In the genomic region with DNA sequence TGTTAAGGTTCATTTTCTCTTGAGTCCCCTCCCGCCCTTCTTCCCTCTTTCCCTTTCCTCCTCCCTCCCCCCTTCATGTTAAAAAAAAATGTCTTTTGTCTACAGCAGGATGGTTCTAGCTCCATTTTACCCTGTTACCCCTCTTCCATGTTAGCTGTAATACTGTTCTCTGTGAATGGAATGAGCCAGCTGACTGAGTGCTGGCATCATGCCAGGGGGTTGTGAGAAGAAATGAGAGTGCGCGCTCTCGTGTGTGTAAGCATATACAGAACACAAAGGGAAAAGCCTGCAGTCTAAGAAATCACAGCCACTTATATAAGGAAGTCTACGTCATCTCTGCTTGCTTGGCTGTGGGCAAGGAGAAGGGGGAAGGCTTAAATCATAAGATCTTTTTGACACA, we compare ENCODE assay signal across 8 mouse cellular contexts. TPM values are rescaled to one million over a fixed set of nuclear protein-coding genes. Genes with fewer than 3 reads are reported as not detected.
A peak's percentile ranks its signal among the peaks of the same experiment; 100 is the strongest.
DNase-seq lines count a peak whose midpoint lies in the region; ATAC-seq and TF ChIP-seq lines count a peak whose summit lies in the region.

No protein-coding gene starts in this region.

- 3% methylated on average over 5 of the region's 5 CpGs for WGBS in forebrain, embryonic 14.5 days
- WGBS in heart, postnatal 0 days = 6% methylated on average over 5 of the region's 5 CpGs
- 64% methylated on average over 5 of the region's 5 CpGs for WGBS in liver, embryonic 16.5 days (ENCODE audit: insufficient replicate concordance)

- H3K9ac ChIP-seq in forebrain, embryonic 14.5 days (ENCODE audit: low read length) = peak overlapping the region; percentile 61
- H3K9ac ChIP-seq in heart, postnatal 0 days (replicated peaks; ENCODE audit: low read depth, low read length) = 0 out of 2 replicates have a peak overlapping the region, but pooled peaks have one; percentile 4
- H3K9ac ChIP-seq in liver, embryonic 16.5 days (ENCODE audit: low read depth, low read length) = no peak overlapping the region

- H3K4me2 ChIP-seq in forebrain, embryonic 14.5 days (ENCODE audit: low read length) = peak overlapping the region; percentile 49
- peak overlapping the region; percentile 22; the same call in 1 of the 2 replicates for H3K4me2 ChIP-seq in heart, postnatal 0 days (ENCODE audit: low read depth, low read length)
- H3K4me2 ChIP-seq in liver, embryonic 16.5 days (ENCODE audit: low read depth, low read length) = no peak overlapping the region

- no peak for TF ChIP-seq CTCF in heart, postnatal 0 days (IDR thresholded peaks at IDR 0.05; ENCODE audit: low read depth)

- H3K27ac ChIP-seq in forebrain, embryonic 14.5 days (ENCODE audit: low read depth, low read length) = peak overlapping the region; percentile 93
- H3K27ac ChIP-seq in heart, postnatal 0 days (ENCODE audit: low read depth) = peak overlapping the region; percentile 54
- no peak overlapping the region for H3K27ac ChIP-seq in liver, embryonic 16.5 days (ENCODE audit: low read length)

- peak; percentile 68 for DNase-seq in CD4-positive helper T cell, adult 2 months (ENCODE audit: low read depth, low spot score)
- DNase-seq in adrenal gland, postnatal 4 days (ENCODE audit: low spot score in 2 of 2) = peak; percentile 16 to 49
- peak; percentile 99 for DNase-seq in forebrain, embryonic 14.5 days (ENCODE audit: low spot score)
- peak; percentile 86 for DNase-seq in heart, postnatal 0 days (ENCODE audit: low spot score)
- peak; percentile 76 to 87 for DNase-seq in kidney, postnatal 36 days
- peak; percentile 33 for DNase-seq in ovary, postnatal 10 days (ENCODE audit: low spot score)
- DNase-seq in thymus, postnatal 4 days = peak; percentile 36

- peak; percentile 96 for ATAC-seq in forebrain, embryonic 14.5 days
- peak; percentile 83 for ATAC-seq in heart, postnatal 0 days (ENCODE audit: insufficient read depth, low read depth)
- peak; percentile 19; the same call in 1 of the 2 replicates for ATAC-seq in liver, embryonic 16.5 days (ENCODE audit: low read depth)

- no peaks in the 10 kb centered on the region for H3K36me3 ChIP-seq in forebrain, embryonic 14.5 days (ENCODE audit: control insufficient read depth, insufficient read depth, low read length)
- H3K36me3 ChIP-seq in heart, postnatal 0 days (replicated peaks; ENCODE audit: control insufficient read depth, insufficient read depth, low read length) = no peaks in the 10 kb centered on the region
- H3K36me3 ChIP-seq in liver, embryonic 16.5 days (ENCODE audit: control insufficient read depth, insufficient read depth) = no peaks in the 10 kb centered on the region

- H3K4me3 ChIP-seq in forebrain, embryonic 14.5 days (ENCODE audit: low read depth, low read length) = peak overlapping the region; percentile 22; the same call in 1 of the 2 replicates
- H3K4me3 ChIP-seq in heart, postnatal 0 days (ENCODE audit: low read depth, low read length) = peak overlapping the region; percentile 8
- H3K4me3 ChIP-seq in liver, embryonic 16.5 days (ENCODE audit: low read depth, low read length) = no peak overlapping the region

- H3K4me1 ChIP-seq in forebrain, embryonic 14.5 days (ENCODE audit: control insufficient read depth, insufficient read depth, low read length) = peaks cover 24% of the 10 kb centered on the region
- H3K4me1 ChIP-seq in heart, postnatal 0 days (ENCODE audit: control insufficient read depth, insufficient read depth) = peaks cover 20% of the 10 kb centered on the region
- 0 out of 2 replicates have a peak, but pooled peaks cover 2% of the 10 kb centered on the region for H3K4me1 ChIP-seq in liver, embryonic 16.5 days (ENCODE audit: control insufficient read depth, low read depth, low read length)

- no peaks in the 10 kb centered on the region for H3K9me3 ChIP-seq in forebrain, embryonic 14.5 days (replicated peaks; ENCODE audit: control insufficient read depth, low read length)
- no peaks in the 10 kb centered on the region for H3K9me3 ChIP-seq in heart, postnatal 0 days (replicated peaks; ENCODE audit: control insufficient read depth, low read length)
- no peaks in the 10 kb centered on the region for H3K9me3 ChIP-seq in liver, embryonic 16.5 days (replicated peaks; ENCODE audit: control insufficient read depth, low read length)

- no peak for TF ChIP-seq EP300 in heart, postnatal 0 days (IDR thresholded peaks at IDR 0.05; ENCODE audit: low read depth)

- H3K27me3 ChIP-seq in forebrain, embryonic 14.5 days (replicated peaks; ENCODE audit: control insufficient read depth, insufficient read depth, low read length) = no peaks in the 10 kb centered on the region
- H3K27me3 ChIP-seq in heart, postnatal 0 days (ENCODE audit: control insufficient read depth, insufficient read depth, low read length) = no peaks in the 10 kb centered on the region
- H3K27me3 ChIP-seq in liver, embryonic 16.5 days (ENCODE audit: control insufficient read depth, insufficient read depth, low read depth, low read length) = no peaks in the 10 kb centered on the region

RNA-seq across cellular contexts. Expression of a gene that starts 30.1 kb away (rescaled TPM):
- total RNA-seq in adrenal gland, postnatal 4 days (2021) = 100 to 1,000 TPM in 1 of 2 experiments, 10 to 100 TPM in 1; 90.7 to 105 TPM
- 14.4 and 15.7 TPM in 2 replicates for polyA plus RNA-seq in forebrain, embryonic 14.5 days (2014; fragmentation: Nextera tagmentation; extraction: Ambion mirVana)
- total RNA-seq in heart, postnatal 0 days (2014; rRNA removed; ENCODE audit: low replicate concordance) = 14.1 and 25.3 TPM in 2 replicates
- polyA plus RNA-seq in heart, postnatal 0 days (2015; fragmentation: Nextera tagmentation; extraction: Ambion mirVana) = 5.8 and 6.4 TPM in 2 replicates
- 3.2 and 3.9 TPM in 2 replicates for polyA plus RNA-seq in liver, embryonic 16.5 days (2015; fragmentation: Nextera tagmentation; extraction: Ambion mirVana)

RNA-seq across cellular contexts. Expression of a gene that starts 58.1 kb away (rescaled TPM):
- 10 to 100 TPM; 15.5 to 17.4 TPM for total RNA-seq in adrenal gland, postnatal 4 days (2021)
- polyA plus RNA-seq in forebrain, embryonic 14.5 days (2014; fragmentation: Nextera tagmentation; extraction: Ambion mirVana) = 3.4 and 3.7 TPM in 2 replicates
- 18.4 and 32.6 TPM in 2 replicates for total RNA-seq in heart, postnatal 0 days (2014; rRNA removed; ENCODE audit: low replicate concordance)
- polyA plus RNA-seq in heart, postnatal 0 days (2015; fragmentation: Nextera tagmentation; extraction: Ambion mirVana) = 3.4 and 4.6 TPM in 2 replicates
- 2.3 and 2.8 TPM in 2 replicates for polyA plus RNA-seq in liver, embryonic 16.5 days (2015; fragmentation: Nextera tagmentation; extraction: Ambion mirVana)

Comparison
In these comparisons a context has a peak if more than half of its experiments do, and no peak if none do; other contexts are left out.
1. DNase-seq: peak in every context shown above with its lines; median percentile 99 in forebrain, embryonic 14.5 days; 86 in heart, postnatal 0 days; 82 in kidney, postnatal 36 days; 68 in CD4-positive helper T cell, adult 2 months; 36 in thymus, postnatal 4 days; 33 in ovary, postnatal 10 days; 32 in adrenal gland, postnatal 4 days.
2. ATAC-seq: peak in every context shown above with its lines; median percentile 96 in forebrain, embryonic 14.5 days; 83 in heart, postnatal 0 days; 19 in liver, embryonic 16.5 days.